Mouse (Mus musculus): ENCODE data around the gene Gmeb1. TPM values are rescaled to one million over a fixed set of nuclear protein-coding genes. Genes with fewer than 3 reads are reported as not detected.

The Gmeb1 gene
- polyA plus RNA-seq, 1 experiment from 2014 or later = 28.1 TPM

DNA sequence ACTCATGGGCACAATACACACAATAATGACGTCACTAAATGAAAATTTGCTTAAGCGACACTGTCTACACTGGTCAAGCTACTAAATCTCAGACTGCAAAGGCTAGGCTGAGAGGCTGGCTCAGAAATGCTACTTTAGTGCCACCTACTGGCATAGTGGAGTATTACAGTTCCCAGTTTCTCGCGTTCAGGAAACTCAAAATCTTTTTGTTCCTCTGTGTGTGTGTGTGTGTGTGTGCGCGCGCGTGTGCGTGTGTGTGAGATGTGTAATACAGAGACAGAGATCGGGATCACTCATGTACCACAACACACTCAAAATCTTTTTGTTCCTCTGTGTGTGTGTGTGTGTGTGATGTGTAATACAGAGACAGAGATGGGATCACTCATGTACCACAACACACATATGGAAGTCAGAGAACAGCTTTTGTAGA lies 82.8 kb downstream of the Gmeb1 start:
- peak; percentile 77; the same call in 1 of the 2 replicates for ATAC-seq (replicated peaks; ENCODE audit: insufficient number of reproducible peaks, low FRiP score, low TSS enrichment)
- Histone ChIP-seq H3K9me3 (replicated peaks; ENCODE audit: control insufficient read depth, low read length) (no peaks in the 10 kb centered on the region), H3K4me2 (peak overlapping the region; percentile 33; the same call in 1 of the 2 replicates), H3K9ac (ENCODE audit: low read depth, low read length) (no peak overlapping the region), H3K4me1 (ENCODE audit: control insufficient read depth, insufficient read depth, low read length) (no peaks in the 10 kb centered on the region), H3K4me3 (ENCODE audit: low read depth, low read length) (no peak overlapping the region), H3K27ac (ENCODE audit: low read depth, low read length) (no peak overlapping the region), H3K27me3 (ENCODE audit: control insufficient read depth, insufficient read depth, low read length) (no peaks in the 10 kb centered on the region), H3K36me3 (ENCODE audit: control insufficient read depth, insufficient read depth, low read length) (peaks cover 3% of the 10 kb centered on the region; the same call in 1 of the 2 replicates)
- 11% methylated on average over 10 of the region's 10 CpGs for WGBS (ENCODE audit: insufficient replicate concordance)

DNA sequence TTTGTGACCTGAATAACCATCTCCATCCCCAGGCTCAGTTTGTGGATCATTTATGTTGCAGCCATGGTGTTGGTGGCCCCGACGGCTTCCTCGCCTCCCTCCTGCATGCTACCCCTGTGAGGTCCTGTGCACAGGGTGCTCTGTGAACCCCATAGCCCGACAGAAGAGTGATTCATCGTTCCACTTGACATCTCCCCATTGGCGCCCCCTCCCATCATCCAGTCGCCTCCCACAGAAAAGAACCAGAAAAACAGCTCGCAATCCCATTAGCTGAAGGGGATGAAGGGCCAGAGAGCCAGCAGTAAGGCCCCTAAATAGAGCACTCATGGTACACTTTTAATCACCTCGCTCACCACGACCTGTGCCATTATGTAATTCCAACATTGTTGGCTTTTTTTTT lies 84.9 kb downstream of the Gmeb1 start:
- H3K27ac ChIP-seq (ENCODE audit: low read depth, low read length) = no peak overlapping the region
- no peak overlapping the region for H3K9ac ChIP-seq (ENCODE audit: low read depth, low read length)
- no peaks in the 10 kb centered on the region for H3K27me3 ChIP-seq (ENCODE audit: control insufficient read depth, insufficient read depth, low read length)
- no peak overlapping the region for H3K4me3 ChIP-seq (ENCODE audit: low read depth, low read length)
- H3K9me3 ChIP-seq (replicated peaks; ENCODE audit: control insufficient read depth, low read length) = no peaks in the 10 kb centered on the region
- no peak for ATAC-seq (replicated peaks; ENCODE audit: insufficient number of reproducible peaks, low FRiP score, low TSS enrichment)
- H3K36me3 ChIP-seq (ENCODE audit: control insufficient read depth, insufficient read depth, low read length) = peaks cover 3% of the 10 kb centered on the region; the same call in 1 of the 2 replicates
- no peaks in the 10 kb centered on the region for H3K4me1 ChIP-seq (ENCODE audit: control insufficient read depth, insufficient read depth, low read length)
- WGBS (ENCODE audit: insufficient replicate concordance) = 53% methylated on average over 10 of the region's 10 CpGs
- no peak overlapping the region for H3K4me2 ChIP-seq

Small RNAs within 50 kb of the gene (microRNA-seq; reads per million reads assigned to microRNA genes)
- not detected for gene Gm22033 (ENCODE audit: borderline number of aligned reads)

Other genes starting within 250 kb of the Gmeb1 start
- 0.10 and 0.20 TPM in 2 replicates for gene Gm10300, start 186.9 kb downstream of the Gmeb1 start, polyA plus RNA-seq (2014; fragmentation: Nextera tagmentation; extraction: Ambion mirVana)
- 67.5 and 73.2 TPM in 2 replicates for gene Epb41, start 186.3 kb downstream of the Gmeb1 start, polyA plus RNA-seq (2014; fragmentation: Nextera tagmentation; extraction: Ambion mirVana)
- 0.53 and 1.3 TPM in 2 replicates for gene Oprd1, start 117.1 kb downstream of the Gmeb1 start, polyA plus RNA-seq (2014; fragmentation: Nextera tagmentation; extraction: Ambion mirVana)
- gene Ythdf2, start 49.3 kb downstream of the Gmeb1 start, polyA plus RNA-seq (2014; fragmentation: Nextera tagmentation; extraction: Ambion mirVana) = 72.5 and 77.9 TPM in 2 replicates
- gene Taf12, start 12.8 kb upstream of the Gmeb1 start, polyA plus RNA-seq (2014; fragmentation: Nextera tagmentation; extraction: Ambion mirVana) = 35.7 and 37.3 TPM in 2 replicates
- gene Rab42, start 41.8 kb upstream of the Gmeb1 start, polyA plus RNA-seq (2014; fragmentation: Nextera tagmentation; extraction: Ambion mirVana) = 0.57 and 1.8 TPM in 2 replicates
- gene Trnau1ap, start 67.9 kb upstream of the Gmeb1 start, polyA plus RNA-seq (2014; fragmentation: Nextera tagmentation; extraction: Ambion mirVana) = 72.0 and 81.8 TPM in 2 replicates
- 28.1 and 28.2 TPM in 2 replicates for gene Rcc1, start 92.0 kb upstream of the Gmeb1 start, polyA plus RNA-seq (2014; fragmentation: Nextera tagmentation; extraction: Ambion mirVana)
- 24.5 and 29.1 TPM in 2 replicates for gene Phactr4, start 160.9 kb upstream of the Gmeb1 start, polyA plus RNA-seq (2014; fragmentation: Nextera tagmentation; extraction: Ambion mirVana)
- 12.4 and 17.4 TPM in 2 replicates for gene Med18, start 202.3 kb upstream of the Gmeb1 start, polyA plus RNA-seq (2014; fragmentation: Nextera tagmentation; extraction: Ambion mirVana)
- gene Sesn2, start 248.9 kb upstream of the Gmeb1 start, polyA plus RNA-seq (2014; fragmentation: Nextera tagmentation; extraction: Ambion mirVana) = 4.1 and 6.2 TPM in 2 replicates

Data from heart, embryonic 11.5 days (tissue).